23 mouse cellular contexts compared by ENCODE assay signal in genomic region chr5:36894604-36895368, GRCm38 (mm10). TPM values are rescaled to one million over a fixed set of nuclear protein-coding genes. Genes with fewer than 3 reads are reported as not detected.
A peak's percentile ranks its signal among the peaks of the same experiment; 100 is the strongest.
DNase-seq lines count a peak whose midpoint lies in the region; TF ChIP-seq lines count a peak whose summit lies in the region.
"Had no signal": no experiment of that assay in that cellular context is flagged by ENCODE, and none has a peak within 500 bp of the region (broad histone marks: within the 10 kb centered on the region; RNA-seq: fewer than 3 reads in every experiment).

No protein-coding gene starts in this region.

- TF ChIP-seq CTCF in layer of hippocampus, adult 2 months (conservative IDR thresholded peaks at IDR 0.05): no peak

- peak overlapping the region; percentile 93 for H3K27ac ChIP-seq in layer of hippocampus, adult 2 months
- H3K27ac ChIP-seq: embryonic facial prominence, embryonic 13.5 days; forebrain, embryonic 15.5 days; limb, embryonic 12.5 days; liver, embryonic 13.5 days; macrophage; midbrain, embryonic 13.5 days had no signal

- no peak for DNase-seq in layer of hippocampus, adult 2 months (ENCODE audit: low spot score in 2 of 2)
- no peak for DNase-seq in layer of hippocampus, postnatal 10 days (ENCODE audit: low spot score in 2 of 2)
- DNase-seq in brain, adult 2 months (ENCODE audit: low read depth, low spot score): peak; percentile 95
- DNase-seq in cerebellum, adult 18-20 months: peak; percentile 89 to 90
- DNase-seq in cerebellum, postnatal 25 days: peak; percentile 93
- no peak for DNase-seq in thymus, postnatal 10 days (ENCODE audit: low spot score in 2 of 2)
- no peak for DNase-seq in heart, postnatal 14 days
- DNase-seq: adrenal gland, postnatal 25 days; B cell, adult 2 months; gastrocnemius, postnatal 14 days; heart, adult 18-20 months; heart, postnatal 4 days; kidney, adult 8-10 months; kidney, postnatal 14 days; liver, embryonic 13.5 days; lung, embryonic 14.5 days; right cerebral cortex, adult 18-20 months; thymus, postnatal 36 days had no signal

- intact Hi-C loops in heart, postnatal 14 days (cut with DNase I): no loop called here

- no peak overlapping the region; the same call in 1 of the 2 replicates for H3K4me3 ChIP-seq in layer of hippocampus, adult 2 months
- H3K4me3 ChIP-seq: embryonic facial prominence, embryonic 13.5 days; forebrain, embryonic 15.5 days; limb, embryonic 12.5 days; liver, embryonic 13.5 days; midbrain, embryonic 13.5 days had no signal

RNA-seq across cellular contexts. Expression of gene Ppp2r2c, which starts 26.5 kb away (rescaled TPM):
- total RNA-seq in layer of hippocampus, adult 2 months (2021): 100 to 1,000 TPM; 375 to 387 TPM
- 100 to 1,000 TPM; 298 to 304 TPM for total RNA-seq in layer of hippocampus, postnatal 10 days (2021)
- total RNA-seq in heart, postnatal 14 days (2021): under 1 TPM; 0.10 to 0.12 TPM

Comparison
In these comparisons a context has a peak if more than half of its experiments do, and no peak if none do; other contexts are left out.
1. DNase-seq: peak in brain, adult 2 months (single experiment), cerebellum, adult 18-20 months (2 of 2) and cerebellum, postnatal 25 days (2 of 2); none in layer of hippocampus, adult 2 months (0 of 2), layer of hippocampus, postnatal 10 days (0 of 2), thymus, postnatal 10 days (0 of 2) and heart, postnatal 14 days (0 of 2).
2. RNA of gene Ppp2r2c, which starts 26.5 kb away (total RNA-seq): 375 to 387 TPM in layer of hippocampus, adult 2 months and 298 to 304 TPM in layer of hippocampus, postnatal 10 days; 0.10 to 0.12 TPM in heart, postnatal 14 days; every median in the first group is over 100 times any median in the second.